Mouse (Mus musculus) embryo, embryonic 9.5 days (tissue): Measurements from ENCODE around the gene Gpr119.

ENCODE experiments used
- DNase-seq: peaks from one replicate; pipeline ENCODE4 v3.0.0-alpha.2; 2017; ENCODE audit errors: extremely low spot score

Gpr119 gene

GRCm38 (mm10) chrX:48674171-48674570, at the start of gene Gpr119:
TSS of gene Gpr119 (minus strand) at chrX:48674478.
- no peak for DNase-seq

- DNase-seq, result no peak
Measured at GRCm38 (mm10) chrX:48712846-48713245, 38.6 kb upstream of the Gpr119 start.

GRCm38 (mm10) chrX:48709701-48710100, 35.4 kb upstream of the Gpr119 start:
- DNase-seq, result no peak

- peak; percentile 84 for DNase-seq
Measured at GRCm38 (mm10) chrX:48694864-48695371, 20.6 kb upstream of the Gpr119 start, which contains the start of gene Rbmx2. TSS of gene Rbmx2 (plus strand) at chrX:48695004.

GRCm38 (mm10) chrX:48694460-48694859, 20.2 kb upstream of the Gpr119 start:
- DNase-seq, result no peak

- DNase-seq, result no peak
Measured at GRCm38 (mm10) chrX:48683857-48684256, 9.6 kb upstream of the Gpr119 start.

GRCm38 (mm10) chrX:48683451-48683850, 9.2 kb upstream of the Gpr119 start:
- peak; percentile 19 for DNase-seq

GRCm38 (mm10) chrX:48671714-48672113, 2.6 kb downstream of the Gpr119 start:
- DNase-seq, result no peak

GRCm38 (mm10) chrX:48669588-48669987, 4.7 kb downstream of the Gpr119 start:
- DNase-seq, result no peak

GRCm38 (mm10) chrX:48666807-48667206, 7.5 kb downstream of the Gpr119 start:
- DNase-seq, result peak; percentile 3

GRCm38 (mm10) chrX:48644122-48644521, 30.2 kb downstream of the Gpr119 start:
- DNase-seq, result no peak

GRCm38 (mm10) chrX:48637032-48637431, 37.2 kb downstream of the Gpr119 start:
- DNase-seq, result no peak

- DNase-seq, result no peak
Measured at GRCm38 (mm10) chrX:48624054-48624420, 50.2 kb downstream of the Gpr119 start.

- peak; percentile 79 for DNase-seq
Measured at GRCm38 (mm10) chrX:48623379-48624053, 50.8 kb downstream of the Gpr119 start, which contains the start of gene Slc25a14. TSS of gene Slc25a14 (plus strand) at chrX:48623413.

GRCm38 (mm10) chrX:48623049-48623378, 51.3 kb downstream of the Gpr119 start:
- DNase-seq, result no peak
